Mouse (Mus musculus) cerebellum, adult 2 months (tissue): ENCODE results near the gene Zbtb16.

Experiments used
- CTCF ChIP-seq: fragments of 200-500 bp; IDR thresholded peaks from 2 replicates; pipeline ENCODE4 v1.5.1; 2011; ENCODE audit warnings: low read depth, mild to moderate bottlenecking, control low read depth, low read length, moderate library complexity, borderline replicate concordance; ENCODE audit not compliant: insufficient read depth
- POLR2A ChIP-seq: fragments of 200-500 bp; IDR thresholded peaks from 2 replicates; pipeline ENCODE4 v1.6.1; 2011; ENCODE audit warnings: low read length, control low read depth, borderline replicate concordance; ENCODE audit not compliant: insufficient read depth

- TF ChIP-seq CTCF (no peak), POLR2A (no peak)
Observed at GRCm38 (mm10) chr9:48736361-48737209, 99.4 kb downstream of the Zbtb16 start.
